Mouse (Mus musculus) heart, adult 9 months (tissue): ENCODE measurements around the gene Igfbp1.
"Not testable (repeated sequence)": the region's sequence is repeated elsewhere in the genome, so short reads cannot be mapped to it uniquely, and the experiment has no call there.

ENCODE experiments used
- DNase-seq, 2 experiments: peaks; one replicate each; pipeline ENCODE4 v3.0.0; 2022; ENCODE audit warnings: low spot score in 2 of 2

The Igfbp1 gene

DNA sequence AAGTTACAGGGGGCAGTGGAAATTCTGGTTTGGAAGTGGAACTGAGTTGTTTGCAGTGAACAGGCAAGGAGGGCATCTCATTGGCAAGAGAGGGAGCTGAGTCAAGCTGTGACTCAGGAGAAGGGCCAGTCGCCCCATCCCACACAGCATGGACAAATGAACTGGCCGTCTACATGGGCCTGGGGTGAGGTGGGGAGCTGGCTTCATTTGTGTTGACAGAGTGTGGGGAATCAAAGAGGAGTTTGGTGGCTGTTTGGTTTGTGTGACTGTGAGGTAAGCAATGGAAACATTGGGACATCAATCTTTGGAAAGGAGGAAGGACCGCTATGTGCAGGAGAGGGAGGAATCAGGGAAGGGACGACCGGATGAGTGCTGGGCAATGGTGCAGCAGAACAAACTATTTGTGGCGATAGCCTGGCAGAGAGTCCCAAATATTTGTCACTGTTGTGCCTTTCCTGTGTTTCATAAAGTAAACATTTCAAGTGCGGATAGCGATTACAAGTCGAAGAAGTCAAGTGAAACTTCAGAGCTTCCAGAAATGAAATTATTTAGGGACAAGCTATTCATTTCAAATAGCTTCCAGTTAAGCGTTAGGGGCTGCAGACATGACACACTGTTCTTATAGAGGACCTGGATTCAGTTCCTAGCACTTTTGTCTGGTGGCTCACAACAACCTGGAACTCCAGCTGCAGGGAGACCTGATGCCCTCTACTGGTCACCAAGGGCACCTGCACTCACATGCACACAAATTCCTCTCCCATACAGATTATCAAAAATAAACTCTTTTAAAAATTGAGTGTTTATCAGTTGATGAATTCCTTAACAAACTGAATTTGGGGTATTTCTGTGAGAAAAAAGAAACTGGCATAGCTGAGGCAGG is 2.9 kb upstream of the Igfbp1 start:
- DNase-seq = no peak

DNA sequence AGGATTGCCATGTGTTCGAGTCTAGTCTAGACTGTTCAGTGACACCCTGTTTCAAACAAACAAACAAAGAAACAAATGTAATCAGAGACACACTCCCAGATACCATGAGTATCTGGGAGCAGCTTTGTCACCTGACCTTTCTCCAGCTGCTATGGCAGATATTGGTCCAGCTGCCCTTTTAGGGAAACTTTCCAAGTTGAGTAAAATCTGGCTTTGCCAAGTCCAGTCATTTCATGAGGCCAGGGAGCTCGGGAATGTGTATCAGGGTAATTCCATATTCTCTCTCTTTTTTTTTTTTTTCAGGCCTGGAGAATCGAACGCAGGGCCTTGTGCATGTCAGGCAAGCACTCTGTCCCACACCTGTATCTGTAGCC is 2.3 kb upstream of the Igfbp1 start:
- no peak for DNase-seq

DNA sequence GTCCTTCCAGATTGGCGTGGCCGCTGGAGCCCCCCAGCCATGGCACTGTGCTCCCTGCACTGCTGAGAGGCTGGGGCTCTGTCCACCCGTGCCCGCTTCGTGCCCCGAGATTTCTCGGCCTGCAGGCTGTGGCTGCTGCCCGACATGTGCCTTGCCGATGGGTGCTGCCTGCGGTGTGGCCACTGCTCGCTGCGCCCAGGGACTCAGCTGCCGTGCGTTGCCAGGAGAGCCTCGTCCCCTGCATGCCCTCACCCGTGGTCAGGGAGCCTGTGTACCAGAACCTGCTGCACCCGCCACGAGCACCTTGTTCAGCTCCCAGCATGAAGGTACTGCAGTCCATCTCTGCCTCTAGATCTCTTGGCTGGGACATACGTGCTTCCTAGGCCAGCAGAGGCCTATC is 424 bp downstream of the Igfbp1 start:
- no peak for DNase-seq

DNA sequence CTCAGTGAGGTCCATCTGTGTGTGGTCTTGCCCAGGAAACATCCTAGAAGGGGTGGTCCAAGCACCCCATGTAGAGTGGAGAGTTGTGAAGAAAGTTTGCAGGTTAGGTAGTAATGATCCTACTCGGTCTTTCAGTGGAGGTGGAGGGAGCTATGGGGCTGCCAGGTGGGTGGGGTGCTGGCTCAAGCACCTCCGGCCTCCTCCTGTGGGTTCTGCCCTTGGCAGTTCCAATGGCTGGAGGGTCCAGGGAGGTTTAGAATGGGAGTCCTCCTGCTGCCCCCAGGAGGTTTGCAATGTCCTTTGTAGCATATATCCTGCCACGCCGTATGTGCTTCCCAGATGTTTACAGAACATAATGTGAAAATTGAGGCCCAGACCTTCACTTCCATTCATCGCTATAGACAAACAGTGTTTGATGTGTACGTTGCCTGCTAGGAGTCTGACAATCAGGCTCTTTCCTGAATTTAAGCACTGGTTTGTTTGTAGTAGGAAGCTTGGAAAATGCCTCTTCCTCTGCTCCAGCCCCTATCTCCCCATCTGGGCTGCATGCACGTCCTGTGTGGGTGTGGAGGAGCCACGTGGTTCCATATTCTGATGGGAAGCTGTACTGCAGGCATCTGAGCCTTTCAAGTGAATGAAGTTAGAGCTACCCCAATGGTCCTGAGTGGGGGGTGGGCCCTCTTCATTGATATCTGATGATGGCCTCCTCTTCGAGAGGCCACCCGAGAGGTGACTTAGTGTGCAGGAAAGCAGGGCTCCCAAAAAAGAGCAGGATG is 1.1 kb downstream of the Igfbp1 start:
- DNase-seq = no peak

DNA sequence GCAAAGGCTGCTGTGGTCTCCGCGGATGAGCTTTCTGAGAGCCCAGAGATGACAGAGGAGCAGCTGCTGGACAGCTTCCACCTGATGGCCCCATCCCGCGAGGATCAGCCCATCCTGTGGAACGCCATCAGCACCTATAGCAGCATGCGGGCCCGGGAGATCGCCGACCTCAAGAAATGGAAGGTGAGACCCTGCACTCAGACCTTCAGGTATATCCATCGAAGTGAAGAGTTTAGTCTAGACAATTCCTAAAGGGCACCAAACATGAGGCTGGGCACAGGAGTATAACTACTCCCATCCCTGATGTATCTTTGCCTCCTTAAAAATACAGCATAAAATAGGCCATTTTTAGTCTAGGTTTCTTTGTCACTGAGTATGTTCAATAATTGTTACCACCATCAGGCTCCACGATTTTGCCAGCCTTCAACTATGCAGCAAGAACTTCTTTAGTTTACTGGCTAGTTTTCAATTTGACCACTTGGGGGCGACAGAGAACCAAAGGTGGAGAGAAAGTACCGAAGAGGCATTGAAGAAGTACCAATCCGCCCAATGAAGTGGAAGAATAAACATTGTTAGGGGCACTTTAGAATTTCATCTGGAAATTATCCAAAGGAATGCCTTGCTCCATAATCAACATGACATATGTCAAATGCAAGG is 2.3 kb downstream of the Igfbp1 start:
- DNase-seq = no peak

DNA sequence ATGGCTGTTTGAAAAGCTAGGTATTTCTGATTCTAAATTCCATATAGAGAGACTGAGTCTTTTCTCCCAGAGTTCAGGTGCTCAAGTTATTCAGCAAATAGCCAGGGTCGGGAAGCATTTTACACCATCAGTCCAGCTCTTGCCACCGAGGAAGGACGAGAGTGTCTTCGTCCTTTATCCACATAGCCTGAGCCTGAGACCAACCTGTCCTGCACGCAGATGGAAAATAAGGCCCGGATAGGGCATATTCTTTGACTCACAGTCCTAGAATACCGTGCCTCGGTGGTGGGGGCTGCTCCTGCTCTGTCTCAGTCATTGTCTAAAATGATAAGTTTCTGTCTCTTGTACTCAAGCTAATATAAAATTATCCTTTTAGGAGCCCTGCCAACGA is 2.8 kb downstream of the Igfbp1 start:
- no peak for DNase-seq

DNA sequence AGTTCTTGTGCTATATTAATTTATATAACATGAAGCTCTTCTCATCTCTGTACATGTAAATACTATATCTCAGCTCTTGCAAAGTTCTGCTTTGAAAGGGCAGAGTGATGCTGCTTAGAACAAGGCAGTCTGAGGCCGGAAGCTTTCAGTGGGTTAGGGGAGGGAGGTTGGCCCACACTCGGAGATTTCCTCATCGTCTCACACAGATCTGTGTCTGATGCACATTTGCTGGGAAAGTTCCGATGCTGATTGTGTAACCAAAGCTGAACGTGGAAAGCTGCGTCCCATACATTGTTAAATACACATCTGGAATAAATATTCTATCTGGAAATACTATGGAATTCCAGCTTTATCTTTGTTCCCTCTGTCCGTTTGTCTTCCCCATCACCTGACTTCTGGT is 4.6 kb downstream of the Igfbp1 start:
- DNase-seq = no peak

DNA sequence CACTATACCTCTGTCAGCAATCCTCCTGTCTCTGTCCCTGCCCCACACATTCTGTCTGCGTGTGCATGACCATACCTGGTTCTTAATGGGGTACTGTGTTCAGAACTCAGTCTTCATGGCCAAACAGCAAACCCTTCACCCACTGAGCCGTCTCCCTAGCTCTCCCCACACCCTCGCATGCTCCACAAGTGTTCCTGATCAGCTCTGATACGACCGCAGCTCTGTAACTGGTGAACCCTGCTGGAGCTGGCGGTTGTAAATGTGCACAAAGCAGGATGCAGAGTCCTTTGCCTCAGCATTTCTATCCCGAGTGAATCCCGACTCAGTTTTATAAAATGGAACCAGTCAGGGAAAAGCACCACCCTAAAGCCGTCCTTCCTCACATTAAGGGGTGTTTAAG is 6.3 kb downstream of the Igfbp1 start:
- no peak for DNase-seq

DNA sequence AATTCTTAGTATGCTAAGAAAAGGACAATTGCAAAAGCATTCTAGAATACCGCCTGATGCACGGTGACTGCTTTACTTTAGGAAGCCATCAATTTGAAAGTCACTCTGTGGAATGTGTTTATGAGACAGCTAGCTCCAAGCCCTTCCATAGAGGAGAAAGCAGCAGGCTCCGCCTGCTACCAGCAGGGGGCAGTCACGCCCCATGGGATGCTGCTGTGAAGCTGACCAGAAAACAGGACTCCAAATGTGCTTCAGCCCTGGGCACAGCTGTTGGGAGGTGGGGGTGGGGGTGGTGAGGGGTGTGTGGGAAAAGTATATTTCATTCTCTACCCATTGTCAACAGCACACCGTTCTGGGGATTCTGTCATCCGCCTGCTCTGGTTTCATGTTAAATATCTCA is 12.8 kb downstream of the Igfbp1 start:
- DNase-seq = peak; percentile 23 to 64

DNA sequence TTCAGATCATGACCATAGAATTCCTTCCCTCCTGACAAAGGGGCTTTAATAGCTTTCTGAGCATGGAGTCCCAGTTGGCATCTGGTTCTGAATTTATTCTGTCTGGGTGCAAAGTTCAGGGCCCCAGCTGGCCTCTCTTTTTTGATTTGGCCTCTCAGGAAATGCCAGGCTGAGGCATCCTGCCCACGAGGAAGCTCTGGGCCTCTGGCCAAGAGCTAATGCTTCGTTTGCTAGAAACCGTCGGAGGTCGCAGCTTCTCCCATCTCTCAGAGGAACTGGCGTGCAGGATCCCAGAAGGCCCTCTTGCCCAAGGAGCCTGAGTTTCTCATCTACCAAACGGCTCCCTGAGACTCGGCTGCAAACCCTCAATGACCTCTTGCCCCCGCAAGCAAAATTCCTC is 13.6 kb downstream of the Igfbp1 start:
- DNase-seq = no peak

DNA sequence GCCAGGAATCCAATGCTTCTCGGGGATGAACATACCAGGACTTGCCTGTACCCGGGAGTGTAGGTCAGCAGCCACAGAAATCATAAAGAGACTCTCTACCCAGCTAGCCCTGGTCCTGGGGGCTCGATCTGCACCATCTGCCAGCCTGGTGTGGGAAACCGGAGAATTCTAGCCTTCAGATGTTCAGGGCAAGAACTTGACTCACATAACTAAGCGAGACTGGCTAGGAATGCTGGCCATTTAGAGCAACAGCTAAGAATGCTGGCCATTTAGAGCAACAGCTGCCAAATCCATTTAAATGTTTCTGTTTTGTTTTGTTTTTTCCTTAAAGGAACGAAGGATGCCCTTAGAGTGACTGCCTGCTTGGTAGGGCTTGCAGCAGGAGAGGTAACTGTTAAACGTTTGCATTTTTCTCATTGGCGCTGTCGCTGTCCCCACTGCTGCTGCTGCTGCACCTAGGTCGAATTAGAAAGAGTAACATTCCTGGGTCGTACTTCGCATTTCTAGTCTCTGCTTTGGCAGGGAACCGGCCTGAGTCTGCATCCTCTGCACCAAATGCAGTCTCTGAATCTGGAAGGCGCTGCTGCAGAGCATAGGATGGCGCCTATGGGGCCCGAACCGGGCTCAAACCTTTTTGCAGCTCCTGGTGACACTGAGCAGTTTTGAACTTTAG is 14.7 kb downstream of the Igfbp1 start:
- DNase-seq = no peak

DNA sequence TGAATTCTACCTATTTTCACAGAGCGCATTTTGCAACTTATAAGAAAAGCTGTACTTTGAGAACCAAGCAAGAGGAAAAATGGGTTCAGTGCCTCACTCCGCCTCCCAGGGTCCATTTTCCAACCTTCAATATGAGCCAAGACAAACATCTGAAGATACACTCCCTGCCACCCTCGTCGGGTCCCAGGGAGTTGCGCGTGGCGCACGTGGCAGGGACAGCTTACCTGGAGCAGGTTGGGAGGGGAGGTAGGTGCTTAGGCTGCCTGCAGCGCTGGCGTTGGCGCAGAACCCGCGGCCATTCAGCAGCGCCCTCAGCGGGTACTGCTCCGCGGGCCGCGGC is 15.5 kb downstream of the Igfbp1 start:
- DNase-seq = no peak

DNA sequence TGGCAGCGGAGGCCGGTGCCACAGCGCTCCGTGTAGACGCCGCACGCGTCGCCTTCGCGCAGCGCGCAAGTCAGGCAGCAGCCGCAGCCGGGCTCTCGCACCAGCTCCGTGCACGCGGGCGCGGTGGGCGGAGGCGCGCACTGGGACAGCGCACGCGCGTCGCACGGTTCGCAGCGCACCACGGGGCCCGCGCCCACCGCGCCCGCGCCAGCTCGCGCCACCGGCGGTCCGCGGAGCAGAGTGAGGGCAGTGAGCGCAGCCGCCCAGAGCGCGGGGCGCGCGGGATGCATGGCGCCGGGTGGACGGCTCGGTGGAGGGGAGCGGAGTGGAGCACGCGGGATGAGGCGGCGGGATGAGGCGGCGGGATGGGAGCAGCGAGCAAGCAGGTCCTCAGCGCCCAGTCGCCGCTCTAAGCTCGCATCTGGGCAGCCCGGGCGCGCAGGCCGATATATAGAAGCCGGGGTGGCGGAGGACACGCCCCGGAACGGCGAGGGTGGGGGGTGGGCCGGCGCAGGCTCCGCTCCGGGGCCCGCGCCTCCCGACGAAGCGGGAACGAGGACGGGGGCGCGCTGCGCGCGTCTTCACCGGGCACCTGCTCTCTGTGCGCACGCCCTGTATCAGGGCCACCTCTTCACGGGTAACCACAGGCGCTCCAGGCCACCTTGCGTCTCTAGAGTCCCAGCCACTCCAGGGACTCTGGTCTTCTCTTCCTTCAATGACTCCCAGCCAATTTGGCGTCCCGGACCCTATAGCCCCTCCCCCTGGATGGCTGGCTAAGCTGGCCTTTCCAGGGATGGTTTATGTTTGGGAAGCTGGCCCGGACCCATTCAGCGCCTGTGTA is 16.1 kb downstream of the Igfbp1 start, which contains the start of gene Igfbp3:
Gene Igfbp3, minus strand, starts transcription at position 423 of the 841 bp plus-strand sequence.
- peak; percentile 38 to 41 for DNase-seq

DNA sequence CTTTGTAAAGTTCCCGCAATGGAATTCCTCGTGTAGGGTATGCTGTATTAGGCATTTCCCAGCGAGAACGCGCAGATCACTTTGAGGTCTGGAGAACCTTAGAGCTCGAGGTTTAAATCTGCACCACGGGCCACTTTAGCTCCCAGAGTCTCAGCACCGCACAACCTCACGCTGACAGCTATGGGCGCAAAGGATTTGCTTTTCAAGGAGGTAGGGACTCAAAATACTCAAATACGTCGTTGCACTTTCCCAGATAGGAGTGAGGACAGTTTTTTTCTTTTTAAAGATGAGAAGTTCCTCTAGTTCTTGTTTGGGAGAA is 16.7 kb downstream of the Igfbp1 start:
- no peak for DNase-seq

DNA sequence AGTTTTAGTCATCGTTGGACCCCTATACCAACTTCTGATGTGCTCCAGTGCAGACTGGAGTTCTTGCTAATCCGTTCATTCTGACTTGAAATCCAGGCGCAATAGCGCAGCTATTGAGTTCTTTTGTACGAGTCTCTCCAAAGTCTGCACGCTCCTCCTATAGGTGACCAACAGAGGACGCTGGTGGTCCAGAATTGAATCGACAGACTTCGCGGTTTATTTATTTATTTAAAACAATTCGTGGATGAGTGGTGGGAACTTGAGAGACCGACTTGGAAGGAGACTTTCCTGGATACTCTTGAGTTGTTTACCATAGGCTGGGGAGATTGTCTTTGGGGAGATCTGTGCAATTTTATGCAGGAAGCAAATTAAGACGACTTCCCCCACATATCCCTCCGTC is 17.2 kb downstream of the Igfbp1 start:
- DNase-seq = peak in 1 of 2 experiments; percentile 59

DNA sequence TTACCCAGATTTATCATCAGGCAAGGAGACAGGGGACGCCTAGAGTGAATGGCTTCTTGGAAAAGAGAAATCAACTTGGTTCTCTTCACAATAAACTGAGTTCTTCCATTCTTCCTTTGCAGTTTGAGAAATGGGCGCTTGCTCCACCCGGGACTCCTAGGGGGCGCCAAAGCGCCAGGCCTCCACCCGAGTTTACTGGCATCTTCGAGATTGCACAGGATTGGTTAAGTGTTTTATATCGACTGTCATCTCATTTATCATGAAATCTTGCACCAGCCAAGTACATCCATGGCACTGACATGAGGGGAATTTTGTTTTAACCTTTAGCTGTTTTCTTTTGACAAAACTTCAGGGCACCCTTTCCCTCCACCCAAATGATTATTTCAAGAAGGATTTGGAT is 18.1 kb downstream of the Igfbp1 start:
- DNase-seq = peak in 1 of 2 experiments; percentile 27

DNA sequence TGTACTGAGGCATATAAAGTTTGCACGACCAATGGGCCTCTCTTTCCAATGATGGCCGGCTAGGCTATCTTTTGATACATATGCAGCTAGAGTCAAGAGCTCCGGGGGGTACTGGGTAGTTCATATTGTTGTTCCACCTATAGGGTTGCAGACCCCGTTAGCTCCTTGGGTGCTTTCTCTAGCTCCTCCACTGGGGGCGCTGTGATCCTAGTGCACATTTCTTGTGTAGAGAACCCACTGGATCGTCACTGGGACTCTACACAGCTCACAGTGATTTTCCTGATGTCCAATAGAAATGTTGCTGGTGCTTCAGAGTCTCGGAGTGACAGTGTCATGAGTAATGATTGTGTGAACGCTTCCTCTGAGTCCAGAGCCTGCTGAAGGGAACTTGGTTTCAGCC is 24.2 kb downstream of the Igfbp1 start:
- DNase-seq = not testable (repeated sequence)

DNA sequence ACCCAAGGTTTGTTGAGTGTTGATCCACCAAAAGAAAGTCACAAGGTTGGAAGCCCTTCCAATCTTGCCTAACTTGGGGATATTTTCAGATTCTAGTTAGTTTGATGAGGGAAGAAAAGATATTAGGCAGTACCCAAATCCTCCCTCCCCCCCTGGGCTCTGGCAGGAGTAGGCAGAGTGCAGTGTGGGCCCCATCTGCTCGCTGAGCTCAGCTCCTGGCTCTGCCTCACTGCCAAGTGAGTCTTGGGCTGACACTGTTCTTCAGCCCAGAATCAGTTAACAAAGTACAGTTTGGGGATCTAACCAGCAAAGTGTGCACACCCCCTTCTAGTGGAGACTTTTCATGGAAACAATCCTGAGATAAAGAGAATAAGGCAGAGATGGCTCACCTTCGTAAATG is 28.6 kb downstream of the Igfbp1 start:
- DNase-seq = no peak

DNA sequence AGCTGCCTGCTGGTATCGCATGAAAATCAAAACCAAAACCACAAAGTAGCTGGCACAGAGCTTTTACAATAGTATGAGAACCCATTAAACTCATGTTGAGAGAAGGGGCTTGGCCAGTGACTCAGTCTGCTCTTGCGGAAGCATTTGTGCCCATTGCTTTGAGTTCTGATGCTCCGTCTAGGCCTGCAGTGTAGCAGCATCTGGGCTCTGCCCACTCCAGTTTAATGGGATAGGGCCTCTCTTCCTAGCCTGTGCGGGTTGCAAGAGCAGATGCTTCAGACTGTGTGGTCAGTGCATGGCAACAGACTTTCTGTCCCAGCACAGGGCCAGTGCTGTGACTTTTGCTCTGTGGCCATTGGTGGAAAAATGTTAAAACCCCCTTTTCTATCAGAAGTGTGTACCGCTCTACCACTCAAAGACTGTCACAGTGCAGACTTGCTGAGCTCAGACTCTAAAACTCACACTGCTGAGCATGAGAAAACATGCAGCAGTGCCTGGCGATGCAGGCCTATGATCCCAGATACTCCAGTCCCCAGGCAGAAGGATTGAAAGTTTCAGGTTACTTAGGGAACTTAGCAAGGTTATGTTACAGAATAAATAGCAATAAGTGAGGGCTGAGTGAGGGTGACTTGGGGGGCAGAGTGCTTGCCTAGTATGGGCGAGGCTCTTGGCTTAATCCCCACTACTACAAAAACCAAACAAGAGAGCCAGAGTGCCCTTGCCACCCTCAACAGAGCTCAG is 29.4 kb downstream of the Igfbp1 start:
- no peak for DNase-seq

DNA sequence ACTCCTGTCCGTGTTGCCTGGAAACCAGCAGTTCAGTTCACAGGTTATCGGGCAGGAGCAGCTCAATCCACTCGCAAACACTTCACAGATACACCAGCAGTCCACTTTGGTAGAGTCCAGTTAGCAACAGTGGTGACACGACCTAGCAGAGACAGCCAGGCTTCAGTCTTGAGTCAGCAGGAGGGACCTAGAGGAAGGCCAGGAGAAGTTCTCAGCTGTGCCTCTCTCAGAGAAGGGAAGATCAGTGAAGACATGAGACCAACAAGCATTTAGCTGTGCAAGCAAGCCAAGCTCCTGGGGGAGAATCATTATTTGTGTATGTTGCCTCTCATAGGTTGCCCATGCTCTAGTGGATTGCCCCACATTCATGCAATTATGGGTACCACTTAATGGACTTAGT is 30.5 kb downstream of the Igfbp1 start:
- DNase-seq = no peak

DNA sequence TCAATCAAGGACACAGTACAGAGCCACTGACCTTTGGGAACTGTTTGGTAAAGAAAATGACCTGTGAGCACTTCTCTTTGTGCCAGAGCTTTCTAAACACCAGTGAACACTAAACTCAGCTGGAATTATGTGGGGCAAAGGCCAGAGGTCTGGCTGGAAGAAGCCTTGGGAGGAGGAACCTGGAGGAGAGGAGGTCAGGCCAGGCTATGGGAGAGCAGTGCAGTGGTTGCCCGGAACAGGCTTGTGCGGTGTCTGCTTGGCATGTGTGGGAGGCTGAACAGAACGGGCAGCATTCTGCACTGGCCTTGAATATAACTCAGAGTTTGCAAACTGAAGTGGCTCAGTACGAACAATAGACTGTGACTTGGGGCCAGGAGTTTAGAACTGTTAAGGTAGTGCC is 32.4 kb downstream of the Igfbp1 start:
- no peak for DNase-seq
